Mouse (Mus musculus): ENCODE data around the gene Fmo6.

- TF ChIP-seq MAX (IDR thresholded peaks at IDR 0.05) (no peak), USF1 (IDR thresholded peaks at IDR 0.05; ENCODE audit: low read depth) (no peak), CTCF (IDR thresholded peaks at IDR 0.05; ENCODE audit: control insufficient read depth, insufficient read depth, insufficient read length) (no peak), MYOD1 (IDR thresholded peaks at IDR 0.05; ENCODE audit: control insufficient read depth, insufficient read length, low read depth) (no peak), CEBPB (IDR thresholded peaks at IDR 0.05; ENCODE audit: low read depth) (no peak), FOSL1 (IDR thresholded peaks at IDR 0.05; ENCODE audit: insufficient read depth, low read length, poor library complexity, severe bottlenecking) (no peak), MYOG (IDR thresholded peaks at IDR 0.05; ENCODE audit: control insufficient read depth, extremely low read depth, insufficient read length) (no peak)
These were observed 20.7 kb downstream of the Fmo6 start for GRCm38 (mm10) chr1:162916661-162917060.
